Mouse (Mus musculus): ENCODE data around the gene Gatb.

Gatb gene

DNA sequence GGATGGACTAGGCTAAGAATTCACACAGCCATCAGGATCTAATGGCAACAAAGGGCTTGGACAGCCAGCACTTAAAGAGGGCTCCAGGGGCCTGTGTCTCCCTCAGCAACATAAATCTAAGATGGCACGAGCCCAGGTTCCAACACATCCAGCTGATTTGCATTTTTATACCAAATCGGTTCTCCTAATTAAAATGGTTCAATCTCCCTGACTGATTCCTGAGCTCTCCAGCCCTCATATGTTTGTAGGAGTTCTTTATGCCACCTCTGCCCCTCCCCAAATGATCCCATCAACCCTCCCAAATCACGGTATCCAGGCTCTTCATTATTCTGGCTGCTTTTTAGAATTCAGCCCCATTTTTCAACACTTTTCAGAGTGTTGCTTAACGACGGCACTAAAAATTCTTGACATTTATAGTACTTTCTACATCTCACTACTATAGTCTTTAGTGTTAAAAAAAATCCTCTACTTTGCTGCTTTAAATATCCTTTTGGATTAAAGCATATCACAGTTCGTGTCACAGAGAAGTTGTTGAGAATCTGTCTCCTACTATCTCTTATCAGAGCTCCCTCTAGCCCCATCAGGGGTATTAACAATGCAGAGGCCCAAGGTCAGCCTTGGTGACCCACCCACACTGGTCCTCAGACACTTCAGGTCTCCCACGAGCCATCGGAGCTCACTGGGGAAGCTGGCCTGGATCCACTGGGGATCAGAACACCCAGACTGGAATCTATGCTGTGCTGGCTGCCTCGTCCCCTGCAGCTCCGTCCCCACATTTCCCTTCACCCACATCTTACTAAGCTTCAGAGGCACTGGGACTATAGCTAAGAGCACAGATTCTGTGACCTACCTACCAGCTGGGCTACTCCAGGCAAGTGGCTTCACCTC is 88.3 kb downstream of the Gatb start:
- DNase-seq: no peak

GRCm38 (mm10) chr3:85663826-85664225 is 89.9 kb downstream of the Gatb start:
- no peak for DNase-seq

GRCm38 (mm10) chr3:85664591-85665171 is 90.8 kb downstream of the Gatb start:
- DNase-seq: no peak

- no peak for DNase-seq
Observed at GRCm38 (mm10) chr3:85666166-85666565, 92.2 kb downstream of the Gatb start.

DNA sequence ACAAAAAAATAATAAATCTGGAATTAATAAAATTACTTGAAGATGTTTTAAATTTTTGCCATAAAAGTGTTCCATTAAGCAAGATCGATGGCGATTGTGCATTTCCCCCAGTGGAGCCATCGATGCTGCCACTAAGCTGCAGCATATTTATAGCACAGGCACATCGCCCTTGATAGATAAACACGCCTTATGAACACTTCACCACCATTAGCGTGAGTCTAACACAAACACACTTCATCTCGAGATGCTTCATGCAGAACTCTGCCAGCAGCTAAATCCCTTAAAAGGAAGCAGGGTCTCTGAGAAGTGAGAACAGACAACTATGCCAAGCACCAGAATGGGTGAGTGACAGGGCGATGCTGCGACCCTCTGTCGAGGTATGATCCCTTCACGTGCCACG is 92.8 kb downstream of the Gatb start:
- no peak for DNase-seq

- no peak for DNase-seq
Observed at GRCm38 (mm10) chr3:85667683-85668082, 93.8 kb downstream of the Gatb start.

- DNase-seq: no peak
Observed at GRCm38 (mm10) chr3:85669844-85670243, 95.9 kb downstream of the Gatb start.

DNA sequence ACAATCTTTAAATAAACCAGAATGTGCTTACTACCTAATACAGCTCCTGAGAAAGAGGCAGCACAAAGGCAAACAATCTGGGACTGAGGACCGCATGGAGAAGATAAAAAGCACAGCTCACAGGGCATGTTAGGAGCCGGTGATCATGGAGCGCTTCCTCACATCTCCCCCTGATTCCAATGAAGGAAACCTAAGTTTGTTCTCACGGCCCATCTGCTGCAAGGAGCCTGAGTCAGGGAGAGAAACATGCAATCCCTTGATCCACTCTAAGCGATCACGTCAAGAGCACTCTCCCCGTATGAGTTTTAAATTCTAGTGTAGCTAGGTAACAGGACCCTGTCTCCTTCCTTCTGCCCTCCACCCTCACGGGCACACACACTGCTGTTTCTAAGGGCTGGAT is 103.2 kb downstream of the Gatb start:
- no peak for DNase-seq

DNA sequence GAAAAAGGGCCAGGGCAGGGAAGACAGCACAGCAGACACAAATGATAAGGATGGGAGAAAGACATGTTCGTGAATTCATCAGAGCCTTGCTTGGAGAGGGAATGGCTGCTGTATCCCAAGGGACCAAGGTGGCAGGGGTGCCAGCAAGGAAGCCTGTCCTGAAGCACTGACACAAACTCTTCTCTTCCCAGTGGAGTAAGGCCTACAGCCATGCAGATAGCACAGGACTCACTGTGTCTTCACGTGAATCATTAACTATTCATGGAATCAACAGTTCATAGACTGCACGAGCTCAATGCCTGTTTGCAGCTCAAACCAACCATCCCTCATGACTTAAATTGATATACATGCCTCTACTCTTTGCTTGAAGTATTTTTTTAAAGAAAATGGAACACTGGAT is 104.0 kb downstream of the Gatb start:
- no peak for DNase-seq

GRCm38 (mm10) chr3:85679312-85679933 is 105.5 kb downstream of the Gatb start:
- DNase-seq: peak; percentile 12

- peak; percentile 14 for DNase-seq
Observed at GRCm38 (mm10) chr3:85679960-85680359, 106.0 kb downstream of the Gatb start.

DNA sequence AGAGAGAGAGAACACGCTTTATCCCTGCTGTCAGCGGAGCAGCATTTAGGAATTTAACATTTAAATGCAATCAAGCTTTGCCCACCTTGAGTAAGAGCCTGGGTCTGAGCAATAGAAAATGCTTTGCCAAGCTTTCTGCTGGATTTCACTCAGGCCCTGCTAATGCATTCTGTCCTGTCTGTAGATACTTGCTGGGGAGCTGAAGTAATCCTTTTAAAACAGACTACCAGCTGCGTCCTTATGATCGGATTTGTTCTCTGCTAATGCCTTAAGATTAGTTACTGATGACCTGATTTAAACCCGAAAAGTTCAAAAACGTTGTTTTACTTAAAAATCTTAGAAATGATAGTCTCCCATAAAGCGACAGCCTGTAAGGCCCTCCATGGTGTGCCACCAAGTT is 107.2 kb downstream of the Gatb start:
- no peak for DNase-seq

DNA sequence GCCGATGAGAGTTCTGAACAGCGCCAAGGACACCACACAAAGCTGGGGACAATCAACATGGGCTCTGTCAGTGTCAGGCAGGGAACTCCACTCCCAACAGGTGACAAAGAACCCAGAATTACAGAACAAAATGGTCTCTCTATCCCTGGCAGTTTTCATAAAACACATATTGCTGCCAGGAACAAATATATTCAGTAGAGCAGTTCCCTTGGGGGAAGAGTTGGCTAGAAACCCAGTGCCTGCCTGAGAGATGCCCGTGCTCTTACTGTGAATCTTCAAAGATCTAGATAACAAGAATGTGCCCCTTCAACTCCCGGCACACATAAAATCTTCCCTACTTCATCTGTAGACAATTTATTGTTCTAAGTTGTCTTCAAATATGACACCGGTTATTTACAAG is 109.7 kb downstream of the Gatb start:
- no peak for DNase-seq

- DNase-seq: no peak
Observed at GRCm38 (mm10) chr3:85685271-85685670, 111.4 kb downstream of the Gatb start.

DNA sequence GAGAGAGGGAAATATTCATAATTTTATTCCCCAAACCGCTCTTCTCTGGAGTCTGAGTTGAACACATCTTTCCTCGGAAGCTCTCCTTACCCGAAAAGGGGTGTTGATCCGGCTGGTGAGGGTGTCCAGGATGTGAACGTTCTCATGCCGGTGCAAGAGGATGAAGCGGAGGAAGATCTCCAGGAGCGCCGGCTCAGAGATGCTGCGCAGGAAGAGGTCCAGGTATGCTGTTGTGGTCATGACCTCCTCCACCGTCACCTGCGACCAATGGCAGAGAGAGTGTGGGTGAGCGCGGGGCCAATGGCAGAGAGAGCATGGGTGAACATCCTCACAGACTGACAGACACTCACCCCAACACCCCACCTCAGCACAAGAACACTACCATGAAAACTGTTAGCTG is 114.4 kb downstream of the Gatb start:
- no peak for DNase-seq

DNA sequence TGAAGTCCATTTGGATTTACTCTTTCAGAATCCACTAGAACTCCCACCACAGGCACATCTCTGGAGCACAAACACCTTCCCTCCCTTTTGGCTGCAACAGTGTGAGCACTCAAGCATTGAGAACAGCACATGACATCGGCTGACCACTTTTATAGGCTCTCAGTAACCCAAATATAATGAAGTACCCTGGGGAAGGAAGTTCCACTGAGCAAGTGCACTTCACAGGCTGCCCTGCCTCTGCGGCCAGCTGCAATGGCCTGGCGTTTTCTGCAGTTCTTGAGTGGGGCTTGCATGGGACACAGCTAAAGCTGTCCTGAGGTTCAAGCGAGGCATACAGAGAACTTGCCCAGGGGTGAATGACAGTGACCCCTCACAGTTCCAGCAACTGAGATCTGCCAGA is 117.2 kb downstream of the Gatb start:
- DNase-seq: no peak

GRCm38 (mm10) chr3:85693013-85693412 is 119.1 kb downstream of the Gatb start:
- DNase-seq: no peak

DNA sequence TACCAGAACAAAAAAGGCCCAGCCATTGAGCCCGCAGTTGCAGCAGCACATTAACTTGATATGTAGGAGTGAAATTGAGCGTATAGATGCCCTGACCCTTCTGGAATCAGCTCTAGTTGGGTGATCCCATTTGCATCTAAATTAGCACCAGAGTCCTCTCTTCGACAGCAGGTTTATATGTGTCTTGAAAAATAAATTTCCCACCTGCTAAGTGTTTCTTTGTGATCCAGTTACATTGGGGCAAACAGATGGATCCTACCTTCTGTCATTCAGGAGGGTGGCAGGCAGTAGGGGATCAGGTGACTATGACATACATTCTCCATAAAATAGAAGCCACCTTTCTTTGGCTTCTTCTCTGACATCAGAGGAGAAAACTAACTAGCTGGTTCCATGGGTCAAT is 121.1 kb downstream of the Gatb start:
- no peak for DNase-seq

DNA sequence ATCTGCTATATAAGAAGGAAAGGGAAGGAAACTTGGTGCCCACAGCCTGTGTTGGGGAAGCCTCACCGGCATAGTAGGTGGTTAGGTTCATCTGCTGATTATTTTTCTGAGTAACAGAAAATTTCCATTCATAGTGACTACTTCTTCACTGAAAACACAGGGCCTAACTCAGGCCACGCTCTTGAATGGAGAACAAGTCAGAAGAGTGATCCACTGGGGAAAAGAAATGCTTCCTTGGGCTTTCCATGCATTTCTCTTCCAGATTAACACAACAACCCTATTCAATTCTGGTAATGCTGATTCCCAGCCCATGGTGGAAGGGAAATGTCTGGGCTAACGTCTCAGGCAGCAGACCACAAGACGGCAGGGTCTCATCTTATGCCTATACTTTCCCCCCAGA is 124.6 kb downstream of the Gatb start:
- no peak for DNase-seq

DNA sequence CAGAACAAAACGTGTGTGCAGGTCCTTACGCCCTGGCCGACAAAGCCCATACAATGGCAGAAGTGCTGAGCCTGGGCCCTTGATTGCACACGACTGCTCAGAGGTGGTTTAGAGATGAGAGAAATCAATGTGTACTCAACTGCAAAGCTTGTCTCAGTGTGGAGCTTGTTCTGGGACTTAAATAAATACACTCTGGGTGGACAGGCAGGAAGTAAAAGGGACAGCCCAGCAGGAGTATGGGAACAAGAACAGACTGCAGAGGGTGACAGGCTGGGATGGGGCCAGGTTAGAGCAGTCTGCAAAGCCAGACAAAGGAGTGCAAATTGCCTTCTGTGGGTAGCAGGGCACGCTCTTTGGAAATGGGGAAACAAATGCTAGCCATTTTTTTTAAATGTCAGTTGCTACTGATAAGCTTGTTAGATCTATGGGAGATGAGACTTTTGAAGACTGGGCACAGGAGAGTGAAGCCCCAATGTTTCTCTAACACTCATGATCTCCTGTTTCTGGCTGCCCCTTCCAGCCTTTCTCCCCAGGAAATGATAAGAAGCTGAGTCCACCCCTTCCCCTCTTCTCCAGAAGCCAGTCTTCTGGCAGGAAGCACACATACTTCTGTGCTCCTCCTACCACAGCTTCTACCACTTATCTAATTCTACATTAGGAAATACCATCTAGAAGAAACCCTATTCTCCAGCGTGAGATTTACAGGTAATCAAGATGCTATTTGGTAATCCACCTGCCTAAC is 129.4 kb downstream of the Gatb start:
- no peak for DNase-seq
